Mouse (Mus musculus) E14TG2a.4 (cell line): ENCODE measurements around the gene Ano8.
A peak's percentile ranks its signal among the peaks of the same experiment; 100 is the strongest.

ENCODE experiments used
- H3K27me3 ChIP-seq: 2 replicates; pipeline ENCODE4 v1.6.1; 2014; ENCODE audit warnings: low read length, control low read depth; ENCODE audit not compliant: insufficient read depth
- H3K36me3 ChIP-seq: 2 replicates; pipeline ENCODE4 v1.6.1; 2014; ENCODE audit warnings: low read length, control low read depth; ENCODE audit not compliant: insufficient read depth
- H3K4me1 ChIP-seq: replicated peaks from 2 replicates; pipeline ENCODE4 v1.6.1; 2014; ENCODE audit warnings: low read depth, low read length, control low read depth
- H3K4me3 ChIP-seq: replicated peaks from 2 replicates; pipeline ENCODE4 v1.5.1; 2014; ENCODE audit warnings: mild to moderate bottlenecking, low read length
- H3K9me3 ChIP-seq: 2 replicates; pipeline ENCODE4 v1.6.1; 2014; ENCODE audit warnings: low read length, control low read depth
- CTCF ChIP-seq: conservative IDR thresholded peaks from 2 replicates; pipeline ENCODE4 v1.5.1; 2014; ENCODE audit warnings: low read length
- NANOG ChIP-seq: IDR thresholded peaks from 2 replicates; pipeline ENCODE4 v1.6.1; 2014; ENCODE audit warnings: borderline replicate concordance, low read length, mixed read lengths
- POU5F1 ChIP-seq: IDR thresholded peaks from 2 replicates; pipeline ENCODE4 v1.6.1; 2014; ENCODE audit warnings: low read length, borderline replicate concordance

The Ano8 gene

DNA sequence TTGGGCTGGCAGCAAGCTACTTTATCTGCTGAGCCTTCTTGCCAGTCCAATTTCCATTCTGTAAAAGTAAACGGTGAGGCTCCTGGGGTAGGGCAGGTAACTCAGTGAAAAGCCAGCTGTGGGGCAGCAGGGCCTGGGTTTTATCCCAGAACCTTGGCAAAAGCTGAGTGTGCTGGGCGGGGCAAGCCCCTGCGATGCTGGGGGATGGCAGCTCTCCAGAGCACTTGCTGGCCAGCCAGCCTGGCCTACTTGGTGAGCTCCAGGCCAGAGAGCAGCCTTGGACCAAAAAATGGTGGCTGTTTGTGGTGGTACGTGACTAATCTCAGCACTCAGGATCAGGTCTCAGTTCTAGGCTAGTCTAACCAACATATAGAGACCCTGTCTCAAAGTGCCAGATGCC is 20.2 kb upstream of the Ano8 start:
- H3K4me1 ChIP-seq: peaks cover 42% of the 10 kb centered on the region
- H3K9me3 ChIP-seq: no peaks in the 10 kb centered on the region
- H3K4me3 ChIP-seq: no peak overlapping the region
- H3K36me3 ChIP-seq: peaks cover 7% of the 10 kb centered on the region; the same call in 1 of the 2 replicates
- TF ChIP-seq CTCF: no peak
- no peak for TF ChIP-seq NANOG
- TF ChIP-seq POU5F1: no peak
- peaks cover 56% of the 10 kb centered on the region for H3K27me3 ChIP-seq

DNA sequence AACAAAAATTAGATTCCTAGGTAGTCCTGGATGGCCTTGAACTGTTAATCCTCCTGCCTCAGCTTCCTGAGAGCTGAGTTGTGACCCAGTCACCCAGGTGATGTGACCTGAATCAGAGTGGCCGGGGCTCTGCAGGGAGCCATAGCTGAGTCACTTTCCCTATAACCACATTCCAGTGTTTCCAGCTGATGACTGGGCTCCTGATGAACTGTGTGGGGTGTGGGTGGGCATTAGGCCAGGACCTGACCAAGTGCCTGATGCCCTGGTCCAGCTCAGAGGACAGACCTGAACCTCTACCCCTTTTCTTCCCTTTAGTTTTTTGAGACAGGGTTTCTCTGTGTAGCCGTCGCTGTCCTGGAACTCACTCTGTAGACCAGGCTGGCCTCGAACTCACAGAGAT is 19.6 kb upstream of the Ano8 start:
- Histone ChIP-seq H3K4me1 (peaks cover 47% of the 10 kb centered on the region), H3K9me3 (no peaks in the 10 kb centered on the region), H3K27me3 (peaks cover 50% of the 10 kb centered on the region), H3K36me3 (peaks cover 7% of the 10 kb centered on the region; the same call in 1 of the 2 replicates), H3K4me3 (no peak overlapping the region)
- TF ChIP-seq CTCF (no peak), POU5F1 (no peak)

DNA sequence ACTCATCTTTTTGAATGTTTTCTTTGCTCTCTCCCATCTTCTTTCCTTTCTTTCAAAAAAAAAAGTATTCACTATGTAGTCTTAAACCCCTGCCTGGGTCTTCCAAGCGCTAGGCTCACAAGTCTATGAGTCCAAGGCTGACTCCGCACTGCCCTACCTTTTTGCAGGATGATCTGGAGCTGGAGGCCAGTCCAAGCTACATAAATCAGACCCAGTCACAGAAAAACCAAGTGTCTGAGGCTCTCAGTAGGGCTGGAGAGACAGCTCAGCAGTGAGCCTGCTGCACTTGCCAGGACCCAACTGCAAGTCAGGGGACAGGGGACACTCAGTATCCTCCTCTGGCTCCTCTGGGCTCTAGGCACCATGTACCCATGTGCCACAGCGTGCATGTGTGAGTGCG is 18.6 kb upstream of the Ano8 start:
- peaks cover 40% of the 10 kb centered on the region for H3K27me3 ChIP-seq
- no peaks in the 10 kb centered on the region for H3K9me3 ChIP-seq
- H3K4me3 ChIP-seq: no peak overlapping the region
- TF ChIP-seq NANOG: no peak
- no peak for TF ChIP-seq POU5F1
- no peak for TF ChIP-seq CTCF
- peaks cover 7% of the 10 kb centered on the region; the same call in 1 of the 2 replicates for H3K36me3 ChIP-seq
- H3K4me1 ChIP-seq: peaks cover 52% of the 10 kb centered on the region

GRCm38 (mm10) chr8:71498816-71499690 is 13.3 kb upstream of the Ano8 start:
- Histone ChIP-seq H3K4me1 (peaks cover 62% of the 10 kb centered on the region), H3K4me3 (peak overlapping the region; percentile 66), H3K36me3 (peaks cover 23% of the 10 kb centered on the region), H3K27me3 (no peaks in the 10 kb centered on the region), H3K9me3 (no peaks in the 10 kb centered on the region)
- TF ChIP-seq NANOG (no peak), POU5F1 (no peak), CTCF (no peak)

DNA sequence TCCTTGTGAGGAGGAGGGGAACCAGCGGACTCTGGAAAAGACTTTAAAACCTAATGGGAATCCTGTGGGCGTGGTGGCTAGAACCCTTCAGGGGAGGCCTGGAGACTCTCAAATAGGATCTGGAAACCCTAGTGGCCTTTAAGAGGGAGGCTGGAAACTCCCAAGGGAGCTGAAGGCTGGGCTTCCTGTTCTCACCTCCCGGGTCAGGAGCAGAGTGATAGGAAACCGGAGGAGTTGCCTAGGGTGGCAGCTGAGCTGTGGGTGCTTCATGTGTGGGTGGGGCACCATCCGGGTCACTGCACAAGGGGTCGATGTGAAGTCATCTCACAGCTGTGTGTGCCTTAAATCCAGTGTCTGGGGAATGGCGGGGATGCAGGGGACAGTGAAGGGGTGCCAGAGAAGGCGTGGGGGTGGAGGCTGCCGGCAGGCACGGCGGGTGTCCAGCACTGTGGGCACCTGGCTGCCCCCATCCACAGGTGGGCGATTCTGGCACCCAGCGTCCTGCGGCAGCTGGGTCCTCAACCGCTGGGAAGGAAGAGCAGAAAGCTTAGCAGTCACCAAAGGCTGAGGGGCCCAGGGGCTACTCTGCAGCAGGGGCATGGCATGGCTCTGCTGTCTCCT is 12.2 kb upstream of the Ano8 start:
- no peak for TF ChIP-seq POU5F1
- TF ChIP-seq CTCF: no peak
- no peak for TF ChIP-seq NANOG
- peak overlapping the region; percentile 66 for H3K4me3 ChIP-seq
- H3K36me3 ChIP-seq: peaks cover 31% of the 10 kb centered on the region
- H3K9me3 ChIP-seq: no peaks in the 10 kb centered on the region
- peaks cover 65% of the 10 kb centered on the region for H3K4me1 ChIP-seq
- H3K27me3 ChIP-seq: no peaks in the 10 kb centered on the region

DNA sequence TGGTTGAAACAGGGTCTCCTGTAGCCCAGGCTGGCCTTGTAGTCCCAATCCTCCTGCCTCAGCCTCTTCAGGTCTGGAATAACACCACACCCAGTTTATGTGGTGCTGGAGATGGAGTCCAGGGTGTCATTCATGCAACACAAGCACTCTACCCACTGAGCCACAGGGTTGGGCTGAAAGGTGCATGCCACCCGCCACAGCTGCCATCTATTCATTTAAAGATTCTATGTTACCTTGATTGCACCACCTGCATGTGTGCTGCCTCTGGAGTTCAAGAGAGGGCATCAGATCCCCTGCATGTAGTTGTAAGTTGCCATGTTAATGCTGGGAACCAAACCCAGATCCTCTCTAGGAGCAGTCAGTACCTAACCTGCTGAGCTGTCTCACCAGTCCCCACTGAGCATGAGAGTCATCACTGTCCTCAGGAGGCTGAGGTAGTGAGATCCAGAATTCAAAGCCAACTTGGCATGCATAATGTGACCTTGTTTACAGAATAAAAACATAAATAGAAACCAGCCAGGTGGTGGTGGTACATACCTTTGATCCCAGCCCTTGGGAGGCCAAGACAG is 11.4 kb upstream of the Ano8 start:
- peaks cover 72% of the 10 kb centered on the region for H3K4me1 ChIP-seq

GRCm38 (mm10) chr8:71496481-71496880 is 10.7 kb upstream of the Ano8 start:
- Histone ChIP-seq H3K4me3 (0 out of 2 replicates have a peak overlapping the region, but pooled peaks have one; percentile 7), H3K4me1 (peaks cover 78% of the 10 kb centered on the region), H3K9me3 (no peaks in the 10 kb centered on the region), H3K27me3 (no peaks in the 10 kb centered on the region), H3K36me3 (peaks cover 46% of the 10 kb centered on the region)
- TF ChIP-seq POU5F1 (no peak), NANOG (no peak), CTCF (no peak)

More for the DNA sequence above, 11.4 kb upstream of the Ano8 start:
- Histone ChIP-seq H3K36me3 (peaks cover 39% of the 10 kb centered on the region), H3K4me3 (peak overlapping the region; percentile 7; the same call in 1 of the 2 replicates), H3K9me3 (no peaks in the 10 kb centered on the region), H3K27me3 (no peaks in the 10 kb centered on the region)
- TF ChIP-seq CTCF (no peak), POU5F1 (no peak)

GRCm38 (mm10) chr8:71495811-71496210 is 10.0 kb upstream of the Ano8 start:
- Histone ChIP-seq H3K9me3 (no peaks in the 10 kb centered on the region), H3K36me3 (peaks cover 53% of the 10 kb centered on the region), H3K4me3 (no peak overlapping the region), H3K4me1 (peaks cover 82% of the 10 kb centered on the region), H3K27me3 (no peaks in the 10 kb centered on the region)
- TF ChIP-seq CTCF: no peak
- TF ChIP-seq POU5F1: no peak
- no peak for TF ChIP-seq NANOG
